Mouse (Mus musculus) stomach, postnatal 0 days (tissue): ENCODE data around the gene Tmprss15. TPM values are rescaled to one million over a fixed set of nuclear protein-coding genes. Genes with fewer than 3 reads are reported as not detected.

ENCODE experiments used
- ATAC-seq: fragments of 200-750 bp; cut with Nextera tagmentation; 2 replicates; pipeline ENCODE4 v1.8.0; 2017; ENCODE audit not compliant: low FRiP score, low TSS enrichment
- DNase-seq: peaks from one replicate; pipeline ENCODE4 v3.0.0-alpha.2; 2016; ENCODE audit warnings: low spot score
- H3K27ac ChIP-seq: fragments of 300-500 bp; sonication (generic); replicated peaks from 2 replicates; pipeline ENCODE4 v1.5.1; 2014; ENCODE audit warnings: mild to moderate bottlenecking, control low read depth
- H3K27me3 ChIP-seq: fragments of 300-500 bp; sonication (generic); 2 replicates; pipeline ENCODE4 v1.6.1; 2014; ENCODE audit warnings: low read length; ENCODE audit not compliant: control insufficient read depth, insufficient read depth
- H3K36me3 ChIP-seq: fragments of 300-500 bp; sonication (generic); 2 replicates; pipeline ENCODE4 v1.6.1; 2014; ENCODE audit warnings: low read length, mixed read lengths; ENCODE audit not compliant: control insufficient read depth, insufficient read depth
- H3K4me1 ChIP-seq: fragments of 300-500 bp; sonication (generic); replicated peaks from 2 replicates; pipeline ENCODE4 v1.6.1; 2014; ENCODE audit warnings: antibody characterized with exemption; ENCODE audit not compliant: control insufficient read depth, insufficient read depth
- H3K4me2 ChIP-seq: fragments of 300-500 bp; sonication (generic); replicated peaks from 2 replicates; pipeline ENCODE4 v1.6.1; 2014; ENCODE audit warnings: low read depth, mild to moderate bottlenecking, control low read depth, moderate library complexity
- H3K4me3 ChIP-seq: fragments of 300-500 bp; sonication (generic); 2 replicates; pipeline ENCODE4 v1.5.1; 2014; ENCODE audit warnings: low read depth, low read length, control low read depth
- H3K9ac ChIP-seq: fragments of 300-500 bp; sonication (generic); 2 replicates; pipeline ENCODE4 v1.6.1; 2014; ENCODE audit warnings: mild to moderate bottlenecking, low read length, control low read depth, mixed read lengths
- H3K9me3 ChIP-seq: fragments of 300-500 bp; sonication (generic); 2 replicates; pipeline ENCODE4 v1.6.1; 2016; ENCODE audit warnings: low read length; ENCODE audit not compliant: control insufficient read depth
- CTCF ChIP-seq: IDR thresholded peaks from 2 replicates; pipeline ENCODE4 v1.5.1; 2016; ENCODE audit warnings: antibody characterized with exemption, low read depth, mild to moderate bottlenecking, moderate library complexity
- EP300 ChIP-seq: optimal IDR thresholded peaks from 2 replicates; pipeline ENCODE3; 2016; ENCODE audit warnings: antibody characterized with exemption
- WGBS: fragments of 180-500 bp; shearing (Covaris S2); extraction: QIAGEN DNeasy Blood & Tissue Kit; methylation state at CpG from one replicate; pipeline ENCODE4 v1.1.7; 2014; 5-methylcytosine and 5-hydroxymethylcytosine counted together
- polyA plus RNA-seq: library from polyadenylated mRNA; unstranded; fragments of >200 nt; fragmentation: Nextera tagmentation; extraction: Ambion mirVana; gene quantifications from 2 replicates; pipeline ENCODE4 v1.2.1, GENCODE M21; 2015

Gene Tmprss15
- polyA plus RNA-seq, 1 experiment from 2014 or later = 0.07 TPM

- ATAC-seq (no peak), DNase-seq (no peak)
- TF ChIP-seq CTCF (no peak), EP300 (no peak)
- Histone ChIP-seq H3K4me2 (no peak overlapping the region), H3K4me3 (no peak overlapping the region), H3K9me3 (no peaks in the 10 kb centered on the region), H3K27ac (no peak overlapping the region), H3K27me3 (no peaks in the 10 kb centered on the region), H3K36me3 (no peaks in the 10 kb centered on the region), H3K4me1 (no peaks in the 10 kb centered on the region), H3K9ac (no peak overlapping the region)
- 93% methylated on average over 2 of the region's 2 CpGs for WGBS
Measured at GRCm38 (mm10) chr16:78934298-78934697, 156.6 kb downstream of the Tmprss15 start.

DNA sequence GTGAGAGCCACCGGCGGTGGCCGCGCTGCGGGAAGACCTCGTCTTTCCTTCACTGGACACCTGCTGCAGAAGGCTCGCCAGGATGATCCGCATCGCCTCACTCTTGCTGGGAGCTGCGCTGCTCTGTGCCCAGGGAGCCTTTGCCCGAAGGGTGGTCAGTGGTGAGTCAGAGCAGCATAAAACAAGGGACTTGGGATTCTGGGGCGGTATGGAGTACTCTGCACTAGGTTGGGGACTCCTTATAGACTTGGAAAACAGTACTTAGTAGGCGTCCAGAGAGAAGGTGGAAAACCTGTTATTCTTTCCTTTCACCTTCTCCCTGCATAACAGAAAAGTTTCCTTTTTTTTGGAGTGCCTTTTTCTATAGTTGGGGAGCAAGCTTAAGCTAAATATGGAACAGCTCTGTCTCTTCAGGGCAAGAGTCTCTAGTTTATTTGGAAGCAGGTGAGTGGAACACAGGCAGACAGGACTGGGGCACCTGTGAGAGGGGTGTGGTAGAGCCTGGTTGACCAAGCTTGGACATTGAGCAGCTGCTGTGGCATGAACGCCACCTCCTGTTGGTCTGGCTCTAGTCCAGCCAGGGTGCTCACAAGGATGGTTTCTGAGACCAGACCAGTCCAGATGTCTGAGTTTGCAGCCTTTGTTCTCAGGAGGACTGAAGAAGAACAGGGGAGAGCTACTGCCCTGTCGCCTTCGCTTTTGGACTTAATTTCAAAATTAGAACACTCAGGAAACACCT, 159.4 kb downstream of the Tmprss15 start:
- H3K9me3 ChIP-seq = no peaks in the 10 kb centered on the region
- 0 out of 2 replicates have a peak, but pooled peaks have one; percentile 14 for TF ChIP-seq CTCF
- TF ChIP-seq EP300 = no peak
- H3K27me3 ChIP-seq = no peaks in the 10 kb centered on the region
- no peak overlapping the region for H3K27ac ChIP-seq
- H3K36me3 ChIP-seq = no peaks in the 10 kb centered on the region
- ATAC-seq (peak; percentile 38), DNase-seq (peak; percentile 37)
- no peaks in the 10 kb centered on the region for H3K4me1 ChIP-seq
- WGBS = 11% methylated on average over 16 of the region's 16 CpGs
- peak overlapping the region; percentile 56 for H3K9ac ChIP-seq
- peak overlapping the region; percentile 70 for H3K4me2 ChIP-seq
- peak overlapping the region; percentile 42 for H3K4me3 ChIP-seq

DNA sequence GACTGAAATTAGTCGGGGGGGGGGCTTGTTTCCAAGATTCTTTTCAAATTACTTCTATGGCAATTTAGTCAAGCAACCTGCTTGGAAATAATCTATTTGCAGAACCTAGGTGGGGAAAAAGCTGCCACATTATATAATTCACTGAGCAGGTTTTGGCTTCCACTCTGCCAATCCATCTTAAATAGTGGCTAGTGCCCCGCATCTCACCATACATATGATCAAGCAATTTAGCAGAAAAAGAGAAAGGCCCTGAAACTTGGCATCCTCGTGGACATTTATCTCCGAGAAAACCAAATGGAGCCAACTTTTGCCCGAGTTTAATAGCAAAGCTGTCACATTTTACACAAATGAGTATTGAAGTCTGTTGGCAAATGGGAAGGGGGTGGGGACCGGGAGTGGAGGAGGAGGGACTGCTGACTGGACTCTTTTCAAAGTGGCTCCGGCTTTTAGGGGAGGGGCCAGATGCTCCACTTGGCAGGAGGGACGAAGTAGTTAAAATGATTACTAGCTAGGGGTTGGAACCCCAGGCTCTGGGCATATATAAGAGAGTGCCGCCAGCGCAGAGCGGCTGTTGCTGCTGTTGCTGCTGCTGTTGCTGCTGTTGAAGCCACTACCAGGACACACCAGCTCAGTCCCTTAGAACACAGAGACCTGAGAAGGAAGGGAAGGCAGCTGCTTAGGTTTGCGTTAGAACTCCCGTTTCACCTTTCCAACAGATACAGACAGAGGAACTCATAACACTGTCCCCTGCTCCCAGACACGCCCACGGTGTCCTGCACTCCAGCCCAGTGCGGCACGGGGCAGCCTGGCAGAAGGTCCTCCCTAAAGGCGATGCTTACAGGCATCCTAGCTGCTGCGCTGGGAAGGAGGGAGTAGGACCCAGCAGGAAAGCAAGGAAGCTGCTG, 160.3 kb downstream of the Tmprss15 start, which contains the start of gene Chodl:
Chodl (plus strand) TSS at position 567 of the 905 bp plus-strand sequence.
- Histone ChIP-seq H3K27me3 (no peaks in the 10 kb centered on the region), H3K9me3 (no peaks in the 10 kb centered on the region), H3K27ac (no peak within 1 kb of the TSS), H3K4me1 (no peaks in the 10 kb centered on the region), H3K4me2 (peak within 1 kb of the TSS; percentile 70), H3K9ac (peak within 1 kb of the TSS; percentile 56), H3K36me3 (no peaks in the 10 kb centered on the region), H3K4me3 (peak within 1 kb of the TSS; percentile 42)
- WGBS = 7% methylated on average over 19 of the region's 19 CpGs
- DNase-seq (peak; percentile 33), ATAC-seq (peak; percentile 71)
- TF ChIP-seq CTCF = no peak
- TF ChIP-seq EP300 = no peak

DNA sequence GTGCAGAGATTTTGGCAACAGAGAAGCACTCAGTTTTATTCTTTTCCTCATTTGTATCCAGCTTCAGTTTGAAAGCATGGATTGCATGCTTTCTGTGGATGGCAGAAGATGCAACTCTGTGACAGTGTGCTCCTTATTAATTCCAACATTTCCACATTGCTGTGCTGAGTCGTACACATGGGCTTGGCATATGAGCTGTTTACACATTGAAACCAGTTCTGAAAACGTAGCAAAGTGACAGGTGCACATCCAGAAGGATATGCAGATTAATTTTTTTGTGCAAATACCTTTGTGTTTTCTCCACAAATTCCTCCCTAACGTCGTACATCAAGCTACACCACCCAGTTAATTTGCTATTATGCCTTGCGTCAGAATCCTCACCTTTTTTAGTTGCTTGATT, 168.3 kb downstream of the Tmprss15 start:
- Histone ChIP-seq H3K9ac (no peak overlapping the region), H3K36me3 (no peaks in the 10 kb centered on the region), H3K4me3 (no peak overlapping the region), H3K9me3 (no peaks in the 10 kb centered on the region), H3K4me1 (no peaks in the 10 kb centered on the region), H3K4me2 (no peak overlapping the region), H3K27me3 (no peaks in the 10 kb centered on the region), H3K27ac (no peak overlapping the region)
- 57% methylated on average over 5 of the region's 5 CpGs for WGBS
- no peak for DNase-seq
- ATAC-seq = no peak
- TF ChIP-seq EP300 = no peak
- TF ChIP-seq CTCF = no peak

Other genes with a start within 250 kb of the Tmprss15 start
- gene Chodl, start 160.1 kb downstream of the Tmprss15 start, polyA plus RNA-seq = 21.1 and 27.1 TPM in 2 replicates